Mouse (Mus musculus) kidney, adult 18-20 months (tissue): ENCODE data around the gene Enkd1.

Experiments
- DNase-seq: peaks from one replicate; pipeline ENCODE4 v3.0.0; 2021

The Enkd1 gene

DNA sequence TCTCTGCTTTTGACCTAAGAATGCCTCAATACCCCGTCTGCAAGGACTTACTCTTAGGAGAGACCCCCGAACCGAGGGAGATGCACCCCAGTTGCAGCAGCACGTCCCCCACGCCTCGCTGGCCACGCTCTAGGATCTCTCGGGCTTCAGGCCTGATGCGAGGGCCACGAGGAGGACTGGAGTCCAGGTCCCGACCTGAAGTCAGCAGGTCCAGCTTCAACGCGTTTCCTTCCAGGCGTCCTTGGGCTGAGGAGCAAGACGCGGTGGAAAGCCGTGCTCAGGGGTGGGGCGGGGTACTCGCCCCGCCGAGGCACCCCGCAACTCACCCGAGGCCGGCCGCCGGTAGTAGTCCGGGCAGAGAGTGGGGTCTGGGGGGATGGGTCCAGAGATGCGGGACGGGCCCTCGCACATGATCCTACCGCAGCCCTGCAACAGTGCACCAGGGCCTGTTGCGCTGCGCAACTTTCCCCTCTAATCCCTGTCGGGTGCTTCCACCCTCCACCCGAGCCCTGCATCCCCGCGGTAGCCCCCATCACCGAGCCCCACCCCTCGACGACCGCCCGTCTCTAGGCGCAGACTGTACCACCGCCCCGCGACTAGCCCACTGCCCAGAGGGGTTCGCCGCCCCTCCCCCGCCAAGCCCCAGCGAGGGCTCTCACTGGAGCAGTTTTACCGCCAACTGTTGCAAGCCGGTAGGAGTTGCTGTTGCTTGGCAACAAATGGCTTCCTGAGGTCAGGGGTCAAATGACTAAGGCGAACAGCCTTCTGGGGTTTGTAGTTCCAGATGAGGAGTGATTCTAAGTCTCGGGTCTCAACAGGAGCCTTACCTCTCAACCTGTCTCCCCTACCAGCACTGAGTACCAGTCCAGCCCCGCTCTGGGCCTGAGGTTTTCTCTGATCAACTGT, at the start of gene Enkd1, which contains the start of gene 4933405L10Rik:
Gene Enkd1 (minus strand): TSS at position 713 of the 906 bp plus-strand sequence.
Gene 4933405L10Rik (plus strand): TSS at position 158 of the 906 bp plus-strand sequence.
- peak; percentile 88 for DNase-seq

- no peak for DNase-seq
Measured at GRCm38 (mm10) chr8:105754688-105755087, 46.7 kb upstream of the Enkd1 start.

GRCm38 (mm10) chr8:105753916-105754315, 45.9 kb upstream of the Enkd1 start:
- DNase-seq: no peak

GRCm38 (mm10) chr8:105750606-105751005, 42.6 kb upstream of the Enkd1 start:
- peak; percentile 83 for DNase-seq

GRCm38 (mm10) chr8:105743301-105743700, 35.3 kb upstream of the Enkd1 start:
- DNase-seq: no peak

GRCm38 (mm10) chr8:105739216-105739615, 31.2 kb upstream of the Enkd1 start:
- DNase-seq: no peak

GRCm38 (mm10) chr8:105732186-105732585, 24.2 kb upstream of the Enkd1 start:
- no peak for DNase-seq

- peak; percentile 49 for DNase-seq
Measured at GRCm38 (mm10) chr8:105727397-105728124, 19.6 kb upstream of the Enkd1 start.

- DNase-seq: no peak
Measured at GRCm38 (mm10) chr8:105725726-105726125, 17.7 kb upstream of the Enkd1 start.

DNA sequence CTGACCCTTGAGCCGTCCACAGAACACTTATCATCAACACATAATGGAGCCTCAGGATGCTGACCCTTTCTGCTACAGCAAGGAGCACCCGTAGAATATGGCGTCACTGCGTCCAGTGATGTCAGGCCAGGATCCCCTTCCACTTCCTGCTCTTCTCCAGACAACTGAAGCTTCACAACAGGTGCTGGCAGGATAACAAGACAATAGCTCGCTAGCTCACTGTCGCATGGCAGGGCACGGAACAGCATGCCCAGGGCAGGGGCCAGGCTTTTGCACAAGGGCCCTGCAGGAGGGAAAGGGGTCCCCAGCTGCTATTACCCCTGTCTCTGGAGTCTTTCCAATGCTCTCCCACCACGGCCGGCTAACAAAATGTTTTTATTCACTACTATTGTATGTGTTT, 14.9 kb upstream of the Enkd1 start:
- no peak for DNase-seq

GRCm38 (mm10) chr8:105719637-105720036, 11.6 kb upstream of the Enkd1 start:
- DNase-seq: no peak

DNA sequence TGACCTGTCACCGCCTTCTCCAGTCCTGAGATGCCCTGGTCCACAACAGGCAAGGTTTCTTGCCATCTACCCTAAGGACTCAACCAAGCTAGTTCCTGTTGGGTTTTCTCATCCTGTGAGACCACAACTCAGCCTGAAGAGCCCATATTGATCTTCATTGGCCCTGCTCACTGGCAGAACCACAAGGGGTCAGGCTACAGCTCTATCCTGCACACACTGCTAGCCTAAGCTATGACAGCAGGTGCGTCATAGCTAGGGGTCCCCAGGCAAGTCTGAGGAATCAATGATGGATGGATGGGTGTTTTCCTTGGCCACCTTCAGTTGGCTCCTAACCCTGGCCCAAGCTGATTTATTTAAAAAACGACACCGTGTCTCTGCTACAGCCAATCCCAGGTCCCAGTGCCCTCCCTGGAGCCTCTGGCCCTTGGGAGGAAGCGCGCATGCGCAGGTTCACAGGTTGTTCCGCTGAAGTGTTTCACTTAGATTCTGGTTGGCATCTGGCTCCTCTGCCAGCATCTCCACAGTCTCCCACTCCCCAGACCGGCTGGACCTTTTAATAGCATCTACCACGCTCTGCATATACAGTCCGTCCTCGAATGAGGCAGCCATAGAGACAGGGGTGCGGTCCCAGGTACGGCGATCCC, 8.4 kb upstream of the Enkd1 start:
- no peak for DNase-seq

DNA sequence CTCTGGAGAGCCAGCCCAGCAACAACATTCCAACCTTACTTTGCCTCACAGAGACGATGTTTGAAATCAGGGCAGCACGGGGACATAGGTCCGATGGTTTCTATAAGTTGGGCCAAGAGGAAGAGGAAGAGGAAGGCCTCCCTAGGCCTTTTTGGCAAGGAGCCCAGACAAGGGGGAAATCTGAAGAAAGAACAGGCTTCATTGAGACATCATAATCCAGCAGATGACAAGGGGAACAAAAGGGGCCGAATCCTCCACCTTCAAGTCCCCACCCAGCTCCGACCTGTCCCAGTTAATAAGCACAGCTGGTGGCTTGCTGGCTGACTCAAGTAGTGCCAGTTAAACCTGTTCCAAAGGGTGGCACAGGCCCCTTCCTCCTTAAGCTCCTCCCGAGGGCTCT, 7.0 kb upstream of the Enkd1 start:
- DNase-seq: no peak

DNA sequence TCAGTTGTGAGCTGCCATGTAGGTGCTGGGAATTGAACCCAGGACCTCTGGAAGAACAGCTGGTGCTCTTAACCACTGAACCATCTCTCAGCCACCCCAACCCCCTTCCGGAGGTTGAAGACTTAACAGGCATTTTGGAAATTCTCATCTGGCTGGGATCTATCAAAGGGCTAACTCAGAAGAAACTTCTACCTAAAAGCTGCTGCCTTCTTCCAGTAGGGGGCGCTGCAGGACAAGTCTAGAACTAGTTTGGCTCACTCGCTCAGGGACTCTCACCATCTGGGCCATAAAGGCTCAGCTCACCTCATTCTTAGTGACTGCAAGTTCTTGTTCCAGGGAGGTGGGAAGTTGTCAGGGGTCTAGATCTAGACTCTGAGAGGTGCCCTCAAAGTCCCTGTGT, 6.1 kb upstream of the Enkd1 start:
- peak; percentile 89 for DNase-seq

DNA sequence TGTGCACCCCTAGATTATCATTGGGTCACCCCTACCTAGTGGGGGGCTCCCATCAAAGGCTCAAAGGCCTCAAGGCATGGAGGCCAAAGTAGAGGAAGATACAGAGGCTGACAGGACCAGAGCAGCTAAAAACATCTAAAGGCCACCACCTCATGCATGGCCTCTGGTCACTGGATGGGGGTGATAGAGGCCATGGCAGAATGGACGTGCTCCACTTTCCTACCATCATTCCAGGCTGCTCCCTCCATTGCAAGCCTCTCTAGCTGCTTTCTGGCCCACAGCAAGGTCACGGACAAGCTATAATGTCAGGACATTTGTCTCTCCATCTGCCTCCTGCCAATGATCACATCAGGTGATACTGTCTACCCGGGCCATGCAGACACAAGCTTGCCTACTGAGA, 4.3 kb upstream of the Enkd1 start:
- DNase-seq: no peak

- no peak for DNase-seq
Measured at GRCm38 (mm10) chr8:105709317-105709716, 1.3 kb upstream of the Enkd1 start.

- DNase-seq: no peak
Measured at GRCm38 (mm10) chr8:105708675-105709074, 665 bp upstream of the Enkd1 start.

DNA sequence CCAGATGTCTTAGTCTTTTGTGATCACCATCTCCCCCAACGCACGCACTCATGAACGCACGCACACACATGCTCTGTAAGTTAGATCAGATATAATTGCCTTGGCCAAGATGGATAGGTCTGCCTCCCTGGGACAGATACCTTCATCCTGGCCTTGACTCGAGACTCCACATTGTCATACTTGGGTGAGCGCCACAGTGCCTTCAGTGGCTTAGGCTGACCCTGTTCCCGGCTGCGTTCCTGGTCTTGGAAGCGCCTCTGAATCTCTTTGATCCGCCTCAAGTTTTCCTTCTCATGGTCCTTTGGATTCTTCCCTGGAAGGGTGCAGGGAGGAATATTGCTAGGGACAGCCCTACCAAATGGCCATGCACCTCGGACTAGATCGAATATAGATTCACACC, 1.6 kb downstream of the Enkd1 start:
- DNase-seq: no peak

DNA sequence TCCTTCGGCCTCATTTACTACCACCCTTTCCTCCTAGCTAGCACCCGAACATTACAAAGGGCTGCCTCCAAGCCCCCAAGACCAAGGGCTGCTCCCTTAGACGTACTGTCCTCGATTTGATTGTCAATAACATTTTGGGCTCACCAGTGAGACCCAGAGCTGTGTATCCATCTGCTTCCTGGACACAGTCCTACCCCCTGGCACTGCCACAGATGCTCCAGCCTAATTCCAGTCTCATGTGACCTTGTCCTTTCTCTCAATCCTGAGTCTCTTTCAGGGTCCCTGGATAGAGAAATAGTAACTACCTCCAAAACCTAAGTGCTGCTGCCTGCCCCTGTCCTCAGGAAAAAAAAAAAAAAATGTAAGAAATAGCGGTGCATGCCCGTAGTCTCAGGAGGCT, 3.1 kb downstream of the Enkd1 start:
- no peak for DNase-seq

DNA sequence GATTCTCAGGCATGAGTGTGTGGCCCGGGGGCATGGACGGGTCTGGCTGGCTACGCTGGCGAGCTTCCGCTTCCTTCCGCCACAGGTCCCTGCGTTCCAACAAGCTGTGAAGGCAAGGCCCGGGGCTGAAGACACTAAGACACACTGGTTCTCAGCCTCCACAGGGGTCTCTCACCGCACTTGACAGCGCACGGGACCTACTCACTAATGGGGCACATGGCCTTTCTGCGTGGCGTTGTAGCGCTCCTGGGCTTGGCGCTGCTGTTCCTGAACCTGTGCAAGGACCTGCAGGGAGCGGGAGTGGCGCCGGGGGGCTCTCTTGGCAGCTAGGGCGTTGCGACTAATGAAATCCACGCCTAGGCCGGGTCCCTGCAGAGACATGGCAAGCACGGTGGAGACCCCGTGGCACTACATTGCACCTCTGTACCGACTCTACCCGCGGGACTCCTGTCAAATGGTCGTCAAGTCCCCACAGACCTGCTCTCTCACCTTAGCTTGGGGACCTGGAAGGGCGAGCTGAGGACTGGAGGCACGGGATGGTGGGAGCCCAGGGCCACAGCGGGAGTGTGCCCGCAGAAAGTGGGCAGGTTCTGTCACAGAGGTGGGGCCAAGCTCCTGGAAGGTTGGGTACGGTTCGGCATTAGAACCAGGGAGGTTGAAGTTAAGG, 3.7 kb downstream of the Enkd1 start:
- DNase-seq: no peak

DNA sequence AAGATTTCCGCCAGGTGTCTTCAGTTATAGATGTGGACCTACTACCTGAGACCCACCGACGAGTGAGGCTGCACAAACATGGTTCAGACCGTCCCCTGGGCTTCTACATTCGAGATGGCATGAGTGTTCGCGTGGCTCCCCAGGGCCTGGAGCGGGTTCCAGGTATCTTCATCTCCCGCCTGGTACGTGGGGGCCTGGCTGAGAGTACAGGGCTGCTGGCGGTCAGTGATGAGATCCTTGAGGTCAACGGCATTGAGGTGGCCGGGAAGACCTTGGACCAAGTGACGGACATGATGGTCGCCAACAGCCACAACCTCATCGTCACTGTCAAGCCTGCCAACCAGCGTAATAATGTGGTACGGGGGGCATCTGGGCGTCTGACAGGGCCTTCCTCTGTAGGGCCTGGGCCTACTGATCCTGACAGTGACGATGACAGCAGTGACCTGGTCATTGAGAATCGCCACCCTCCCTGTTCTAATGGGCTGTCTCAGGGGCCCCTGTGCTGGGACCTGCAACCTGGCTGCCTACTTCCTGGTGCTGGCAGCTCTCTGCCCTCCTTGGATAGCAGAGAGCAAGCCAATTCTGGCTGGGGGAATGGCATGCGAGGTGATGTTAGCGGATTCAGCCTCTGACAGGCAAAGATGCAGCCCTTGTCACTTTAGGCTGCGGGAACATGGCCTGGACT, 5.1 kb downstream of the Enkd1 start:
- DNase-seq: no peak

DNA sequence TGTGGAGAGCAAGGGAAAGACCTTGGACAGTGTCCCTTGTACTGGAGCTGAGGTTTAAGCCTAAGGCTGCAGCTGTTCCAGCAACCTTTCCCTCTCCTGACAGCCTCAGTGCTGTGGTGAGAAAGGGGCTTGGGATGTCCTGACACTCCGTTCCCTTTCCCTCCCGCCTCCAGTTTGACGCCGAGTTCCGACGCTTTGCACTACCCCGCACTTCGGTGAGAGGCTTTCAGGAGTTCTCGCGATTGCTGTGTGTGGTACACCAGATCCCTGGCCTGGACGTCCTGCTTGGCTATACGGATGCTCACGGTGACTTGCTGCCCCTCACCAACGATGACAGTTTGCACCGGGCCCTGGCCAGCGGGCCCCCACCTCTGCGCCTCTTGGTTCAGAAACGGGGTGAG, 6.0 kb downstream of the Enkd1 start:
- no peak for DNase-seq
